Mouse (Mus musculus) c-Kit-positive CD71-positive TER-119-positive erythroid progenitor cells, embryonic 14.5 days (primary cell): ENCODE data around the gene Cygb.
"Not testable (repeated sequence)": the region's sequence is repeated elsewhere in the genome, so short reads cannot be mapped to it uniquely, and the experiment has no call there.

Experiments used
- DNase-seq: peaks from one replicate; pipeline ENCODE4 v3.0.0-alpha.2; 2013; ENCODE audit warnings: low spot score

Gene Cygb

GRCm38 (mm10) chr11:116674616-116675379 lies 20.7 kb upstream of the Cygb start:
- no peak for DNase-seq

GRCm38 (mm10) chr11:116673410-116673809 lies 19.3 kb upstream of the Cygb start:
- DNase-seq, result no peak

- DNase-seq, result peak; percentile 44
These were observed 18.5 kb upstream of the Cygb start for GRCm38 (mm10) chr11:116672595-116672994.

- DNase-seq, result peak; percentile 25
These were observed 17.8 kb upstream of the Cygb start for GRCm38 (mm10) chr11:116671845-116672434.

GRCm38 (mm10) chr11:116671112-116671844 lies 17.2 kb upstream of the Cygb start:
- DNase-seq, result peak; percentile 99

- no peak for DNase-seq
These were observed 16.3 kb upstream of the Cygb start for GRCm38 (mm10) chr11:116670386-116670785.

GRCm38 (mm10) chr11:116669787-116670365 lies 15.8 kb upstream of the Cygb start:
- DNase-seq, result no peak

- no peak for DNase-seq
These were observed 15.2 kb upstream of the Cygb start for GRCm38 (mm10) chr11:116669316-116669715.

- no peak for DNase-seq
These were observed 14.7 kb upstream of the Cygb start for GRCm38 (mm10) chr11:116668839-116669238.

GRCm38 (mm10) chr11:116668381-116668825 lies 14.3 kb upstream of the Cygb start:
- no peak for DNase-seq

GRCm38 (mm10) chr11:116667930-116668329 lies 13.8 kb upstream of the Cygb start:
- DNase-seq, result no peak

GRCm38 (mm10) chr11:116667012-116667411 lies 12.9 kb upstream of the Cygb start:
- not testable (repeated sequence) for DNase-seq

- no peak for DNase-seq
These were observed 12.5 kb upstream of the Cygb start for GRCm38 (mm10) chr11:116666566-116666965.

- DNase-seq, result no peak
These were observed 11.2 kb upstream of the Cygb start for GRCm38 (mm10) chr11:116665289-116665688.

GRCm38 (mm10) chr11:116661948-116662377 lies 7.8 kb upstream of the Cygb start:
- no peak for DNase-seq

- no peak for DNase-seq
These were observed 7.3 kb upstream of the Cygb start for GRCm38 (mm10) chr11:116661291-116661947.

GRCm38 (mm10) chr11:116660181-116660580 lies 6.1 kb upstream of the Cygb start:
- no peak for DNase-seq

- DNase-seq, result no peak
These were observed 5.0 kb upstream of the Cygb start for GRCm38 (mm10) chr11:116659027-116659621.

- no peak for DNase-seq
These were observed 4.1 kb upstream of the Cygb start for GRCm38 (mm10) chr11:116658238-116658637.

- peak; percentile 84 for DNase-seq
These were observed 3.5 kb upstream of the Cygb start for GRCm38 (mm10) chr11:116657311-116658223.
